Mouse (Mus musculus) layer of hippocampus, postnatal 10 days (tissue): ENCODE data around the gene Dmrtc2. TPM values are rescaled to one million over a fixed set of nuclear protein-coding genes. Genes with fewer than 3 reads are reported as not detected.
A peak's percentile ranks its signal among the peaks of the same experiment; 100 is the strongest.
"Not testable (repeated sequence)": the region's sequence is repeated elsewhere in the genome, so short reads cannot be mapped to it uniquely, and the experiment has no call there.

Source experiments
- DNase-seq, 2 experiments: peaks; one replicate each; pipeline ENCODE4 v3.0.0; 2021; ENCODE audit warnings: low spot score in 2 of 2
- total RNA-seq, 2 experiments: library from RNA; stranded (reverse); gene quantifications; 2 replicates each; pipeline ENCODE4 v1.2.3; 2021

Gene Dmrtc2
- total RNA-seq, 2 experiments from 2014 or later = 0.27 TPM; not detected in 1

- no peak for DNase-seq
These were observed 5.7 kb upstream of the Dmrtc2 start for GRCm38 (mm10) chr7:24864156-24864555.

GRCm38 (mm10) chr7:24869080-24869479 lies 777 bp upstream of the Dmrtc2 start:
- DNase-seq = no peak

GRCm38 (mm10) chr7:24877588-24877987 lies 7.7 kb downstream of the Dmrtc2 start:
- no peak for DNase-seq

- no peak for DNase-seq
These were observed 9.8 kb downstream of the Dmrtc2 start for GRCm38 (mm10) chr7:24879620-24880019.

- DNase-seq = no peak
These were observed 12.8 kb downstream of the Dmrtc2 start for GRCm38 (mm10) chr7:24882416-24883199.

GRCm38 (mm10) chr7:24883896-24884692 lies 14.2 kb downstream of the Dmrtc2 start, which contains the start of gene Rps19:
Gene Rps19, plus strand, starts transcription at chr7:24884371.
- peak; percentile 97 to 98 for DNase-seq

GRCm38 (mm10) chr7:24884693-24885291 lies 14.9 kb downstream of the Dmrtc2 start:
- no peak for DNase-seq

- DNase-seq = no peak
These were observed 15.8 kb downstream of the Dmrtc2 start for GRCm38 (mm10) chr7:24885468-24886307.

- DNase-seq = no peak
These were observed 16.4 kb downstream of the Dmrtc2 start for GRCm38 (mm10) chr7:24886308-24886633.

GRCm38 (mm10) chr7:24887096-24887495 lies 17.2 kb downstream of the Dmrtc2 start:
- no peak for DNase-seq

GRCm38 (mm10) chr7:24889431-24890220 lies 19.8 kb downstream of the Dmrtc2 start:
- DNase-seq = no peak

GRCm38 (mm10) chr7:24890281-24891216 lies 20.7 kb downstream of the Dmrtc2 start:
- peak; percentile 77 to 81 for DNase-seq

- no peak for DNase-seq
These were observed 21.6 kb downstream of the Dmrtc2 start for GRCm38 (mm10) chr7:24891241-24892124.

- no peak for DNase-seq
These were observed 22.3 kb downstream of the Dmrtc2 start for GRCm38 (mm10) chr7:24892125-24892583.

GRCm38 (mm10) chr7:24895749-24896148 lies 25.9 kb downstream of the Dmrtc2 start:
- DNase-seq = not testable (repeated sequence)

- no peak for DNase-seq
These were observed 26.4 kb downstream of the Dmrtc2 start for GRCm38 (mm10) chr7:24896269-24896668.

GRCm38 (mm10) chr7:24897224-24897623 lies 27.4 kb downstream of the Dmrtc2 start, which contains the start of gene Cd79a:
Gene Cd79a, plus strand, starts transcription at chr7:24897381.
- no peak for DNase-seq

- no peak for DNase-seq
These were observed 28.1 kb downstream of the Dmrtc2 start for GRCm38 (mm10) chr7:24897959-24898358.
